Mouse (Mus musculus) liver, adult 2 months (tissue): ENCODE data around the gene Ccdc148. TPM values are rescaled to one million over a fixed set of nuclear protein-coding genes. Genes with fewer than 3 reads are reported as not detected.
A peak's percentile ranks its signal among the peaks of the same experiment; 100 is the strongest.

Experiments used
- DNase-seq: peaks from one replicate; pipeline ENCODE4 v3.0.0-alpha.2; 2011; ENCODE audit warnings: low read depth, low spot score; ENCODE audit errors: extremely low read depth
- H3K27ac ChIP-seq: fragments of 200-500 bp; replicated peaks from 2 replicates; pipeline ENCODE4 v1.5.1; 2012; ENCODE audit warnings: low read depth, mild to moderate bottlenecking, control low read depth, inconsistent platforms, low read length; ENCODE audit not compliant: insufficient read depth
- H3K27me3 ChIP-seq: fragments of 200-500 bp; 2 replicates; pipeline ENCODE4 v1.6.1; 2012; ENCODE audit warnings: mild to moderate bottlenecking, moderate library complexity, low read length, inconsistent platforms; ENCODE audit not compliant: control insufficient read depth, insufficient read depth
- H3K36me3 ChIP-seq: fragments of 200-500 bp; 2 replicates; pipeline ENCODE4 v1.6.1; 2012; ENCODE audit warnings: low read length, inconsistent platforms; ENCODE audit not compliant: control insufficient read depth, insufficient read depth
- H3K4me1 ChIP-seq: fragments of 200-500 bp; 2 replicates; pipeline ENCODE4 v1.6.1; 2011; ENCODE audit warnings: low read length; ENCODE audit not compliant: control insufficient read depth, insufficient read depth
- H3K4me3 ChIP-seq: fragments of 200-500 bp; 2 replicates; pipeline ENCODE4 v1.5.1; 2011; ENCODE audit warnings: low read depth, mild to moderate bottlenecking, control low read depth, low read length, moderate library complexity; ENCODE audit not compliant: insufficient read depth
- H3K79me2 ChIP-seq: fragments of 200-500 bp; 2 replicates; pipeline ENCODE4 v1.6.1; 2012; ENCODE audit warnings: inconsistent platforms, mild to moderate bottlenecking, low read length, moderate library complexity; ENCODE audit not compliant: control insufficient read depth, insufficient read depth
- H3K9ac ChIP-seq: fragments of 200-500 bp; 2 replicates; pipeline ENCODE4 v1.6.1; 2012; ENCODE audit warnings: low read depth, mild to moderate bottlenecking, control low read depth, inconsistent platforms, low read length
- CTCF ChIP-seq: fragments of 200-500 bp; IDR thresholded peaks from 2 replicates; pipeline ENCODE4 v1.5.1; 2011; ENCODE audit warnings: low read depth, low read length, control low read depth
- POLR2A ChIP-seq: fragments of 200-500 bp; IDR thresholded peaks from 2 replicates; pipeline ENCODE4 v1.6.1; 2011; ENCODE audit warnings: low read length, control low read depth; ENCODE audit not compliant: insufficient read depth; ENCODE audit errors: extremely low read depth
- WGBS: fragments of 180-500 bp; shearing (Covaris S2); methylation state at CpG from one replicate; pipeline ENCODE4 v1.1.7; 2018; 5-methylcytosine and 5-hydroxymethylcytosine counted together
- polyA plus RNA-seq: library from polyadenylated mRNA; depleted of rRNA; stranded (reverse); fragments of >200 nt; gene quantifications from 2 replicates; pipeline ENCODE4 v1.2.3, GENCODE M21; 2012
- total RNA-seq: library from RNA; depleted of rRNA; stranded (reverse); fragments of >200 nt; gene quantifications from 2 replicates; pipeline ENCODE4 v1.2.3, GENCODE M21; 2014

Gene Ccdc148
- total and polyA plus RNA-seq, 2 experiments, result 0.05 to 0.92 TPM

- Histone ChIP-seq H3K27ac (no peak overlapping the region), H3K36me3 (no peaks in the 10 kb centered on the region), H3K9ac (no peak overlapping the region), H3K4me3 (no peak overlapping the region), H3K79me2 (peaks cover 37% of the 10 kb centered on the region; the same call in 1 of the 2 replicates), H3K27me3 (no peaks in the 10 kb centered on the region), H3K4me1 (peaks cover 20% of the 10 kb centered on the region)
- 60% methylated on average over 4 of the region's 4 CpGs for WGBS
- TF ChIP-seq CTCF (no peak), POLR2A (no peak)
- DNase-seq, result no peak
Measured at GRCm38 (mm10) chr2:59167830-59168229, 7.3 kb upstream of the Ccdc148 start.

DNA sequence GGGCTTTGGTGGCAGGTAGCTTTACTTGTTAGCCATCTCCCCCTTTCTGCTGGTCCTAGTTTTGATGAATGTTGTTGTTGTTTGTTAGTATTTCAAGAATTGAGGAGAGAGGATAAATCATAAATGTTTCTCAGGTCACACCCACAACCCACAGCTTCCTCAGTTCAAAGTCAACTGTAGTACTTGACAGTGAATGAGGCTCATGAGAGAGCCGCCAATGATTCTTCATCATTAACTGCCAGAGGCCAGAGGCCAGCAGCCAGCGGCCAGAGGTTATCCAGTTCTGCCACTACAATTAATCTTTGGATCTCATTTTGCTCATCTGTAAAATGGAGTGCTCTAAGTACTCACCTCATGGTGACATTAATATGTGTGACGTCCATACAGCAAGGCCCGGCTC is 6.5 kb upstream of the Ccdc148 start:
- Histone ChIP-seq H3K4me1 (peaks cover 25% of the 10 kb centered on the region), H3K36me3 (no peaks in the 10 kb centered on the region), H3K27me3 (no peaks in the 10 kb centered on the region), H3K9ac (no peak overlapping the region), H3K27ac (no peak overlapping the region), H3K4me3 (no peak overlapping the region), H3K79me2 (peaks cover 32% of the 10 kb centered on the region; the same call in 1 of the 2 replicates)
- WGBS, result 37% methylated on average over 4 of the region's 4 CpGs
- peak; percentile 78 for DNase-seq
- TF ChIP-seq POLR2A (no peak), CTCF (no peak)

DNA sequence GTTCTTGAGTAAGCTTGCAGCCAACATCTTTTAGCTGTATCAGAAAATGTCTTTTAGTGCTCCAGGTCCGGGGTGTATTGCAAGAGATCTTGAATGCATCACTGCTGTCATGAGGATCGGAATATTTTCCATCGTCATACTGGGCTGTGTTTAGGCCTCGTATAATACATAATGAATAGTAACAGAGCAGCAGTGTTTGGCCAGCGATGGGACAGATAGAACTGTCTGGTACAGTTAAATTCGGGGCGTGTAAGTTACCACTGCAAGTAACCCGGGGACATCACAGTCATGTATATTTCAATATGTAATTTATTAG is 1.8 kb upstream of the Ccdc148 start:
- 16% methylated on average over 8 of the region's 8 CpGs for WGBS

DNA sequence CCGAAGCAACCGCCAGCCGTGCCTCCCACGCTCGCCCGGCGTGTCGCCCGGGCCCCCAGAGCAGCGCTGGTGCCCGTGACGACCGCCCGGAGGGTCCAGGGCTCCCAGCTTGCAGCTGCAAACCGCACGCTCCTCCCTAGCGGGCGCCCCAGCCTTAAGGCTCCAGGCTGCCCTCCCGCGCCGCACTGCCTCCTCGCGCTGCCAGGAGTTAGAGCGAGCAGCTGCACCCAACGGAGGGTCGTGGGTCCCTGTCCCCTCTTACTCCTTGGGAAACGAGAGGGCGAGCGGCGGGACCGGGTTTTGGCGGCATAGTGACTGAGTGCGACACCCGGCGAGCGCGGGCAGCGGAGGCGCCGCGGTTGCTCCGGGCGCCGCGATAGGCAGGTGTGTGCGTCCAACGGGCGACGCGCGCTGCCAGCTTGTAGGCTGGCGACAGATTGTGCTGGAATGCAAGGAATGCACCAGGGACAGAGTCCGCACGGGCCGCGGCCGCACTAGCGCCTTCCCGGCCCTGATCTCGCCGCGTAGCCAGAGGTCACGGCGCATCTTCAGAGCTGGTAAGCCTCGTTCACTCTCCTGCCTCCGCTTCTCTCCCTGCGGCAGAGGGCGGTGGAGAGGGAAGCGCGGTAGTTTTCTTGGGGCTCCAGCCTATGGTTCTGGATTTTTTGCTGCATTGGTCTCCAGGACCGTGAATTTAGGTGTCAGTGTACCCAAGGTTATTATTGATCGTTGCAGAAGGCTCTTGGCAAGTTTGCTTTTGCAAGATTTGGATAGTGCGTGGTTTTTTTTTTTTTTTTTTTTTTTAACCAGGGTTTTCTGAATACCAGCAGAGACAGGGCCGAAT is 1.2 kb upstream of the Ccdc148 start:
- Histone ChIP-seq H3K27me3 (no peaks in the 10 kb centered on the region), H3K79me2 (peaks cover 18% of the 10 kb centered on the region; the same call in 1 of the 2 replicates), H3K4me3 (peak overlapping the region; percentile 93), H3K4me1 (peaks cover 16% of the 10 kb centered on the region), H3K36me3 (no peaks in the 10 kb centered on the region), H3K27ac (peak overlapping the region; percentile 73), H3K9ac (peak overlapping the region; percentile 96)
- DNase-seq, result peak; percentile 90
- TF ChIP-seq POLR2A (no peak), CTCF (peak; percentile 36)
- under 1% methylated on average over 74 of the region's 74 CpGs for WGBS

More for the DNA sequence above, 1.8 kb upstream of the Ccdc148 start:
- DNase-seq, result no peak
- Histone ChIP-seq H3K36me3 (no peaks in the 10 kb centered on the region), H3K4me3 (peak overlapping the region; percentile 93), H3K9ac (peak overlapping the region; percentile 19; the same call in 1 of the 2 replicates), H3K79me2 (peaks cover 20% of the 10 kb centered on the region; the same call in 1 of the 2 replicates), H3K4me1 (peaks cover 20% of the 10 kb centered on the region), H3K27ac (0 out of 2 replicates have a peak overlapping the region, but pooled peaks have one; percentile 25), H3K27me3 (no peaks in the 10 kb centered on the region)
- TF ChIP-seq CTCF (no peak), POLR2A (no peak)

DNA sequence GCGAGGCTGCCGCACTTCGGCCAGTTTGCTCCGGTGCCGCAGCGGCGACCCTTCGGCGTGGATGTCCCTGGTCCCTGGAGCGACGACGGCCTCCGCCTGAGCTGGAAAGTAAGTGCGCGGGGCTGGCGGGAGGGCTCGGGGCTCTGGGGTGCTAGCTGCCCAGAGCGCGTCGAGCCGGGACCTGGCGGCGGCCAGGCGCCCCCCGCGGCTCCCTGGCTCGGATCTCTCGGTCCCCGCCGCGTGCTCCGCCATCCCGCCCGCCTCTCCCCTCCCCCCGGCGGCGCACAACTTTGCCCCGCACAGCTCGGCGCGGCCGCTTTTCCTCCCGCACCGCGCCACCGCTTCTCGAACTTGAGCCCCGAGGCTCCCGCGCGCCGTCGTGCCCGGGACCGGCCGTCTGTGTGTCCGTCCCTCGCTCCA is 548 bp upstream of the Ccdc148 start:
- Histone ChIP-seq H3K9ac (peak overlapping the region; percentile 96), H3K27me3 (no peaks in the 10 kb centered on the region), H3K79me2 (peaks cover 16% of the 10 kb centered on the region; the same call in 1 of the 2 replicates), H3K4me1 (peaks cover 14% of the 10 kb centered on the region), H3K36me3 (no peaks in the 10 kb centered on the region), H3K4me3 (peak overlapping the region; percentile 93), H3K27ac (peak overlapping the region; percentile 73)
- TF ChIP-seq POLR2A (no peak), CTCF (no peak)
- under 1% methylated on average over 54 of the region's 58 CpGs for WGBS
- DNase-seq, result no peak
